Mouse (Mus musculus) neural tube, embryonic 14.5 days (tissue): Measurements from ENCODE around the gene D630039A03Rik. TPM values are rescaled to one million over a fixed set of nuclear protein-coding genes. Genes with fewer than 3 reads are reported as not detected.

Source experiments
- ATAC-seq: fragments of 200-750 bp; cut with Nextera tagmentation; 2 replicates; pipeline ENCODE4 v1.8.0; 2017; ENCODE audit warnings: low read depth, mild to moderate bottlenecking, moderate TSS enrichment, moderate library complexity
- H3K27ac ChIP-seq: fragments of 300-500 bp; sonication (generic); 2 replicates; pipeline ENCODE4 v1.5.1; 2014; ENCODE audit warnings: low read depth, mild to moderate bottlenecking, control low read depth, low read length, moderate library complexity, mixed read lengths
- H3K27me3 ChIP-seq: fragments of 300-500 bp; sonication (generic); 2 replicates; pipeline ENCODE4 v1.6.1; 2014; ENCODE audit warnings: low read length; ENCODE audit not compliant: control insufficient read depth, insufficient read depth
- H3K36me3 ChIP-seq: fragments of 300-500 bp; sonication (generic); 2 replicates; pipeline ENCODE4 v1.6.1; 2014; ENCODE audit warnings: low read length, mixed read lengths; ENCODE audit not compliant: control insufficient read depth, insufficient read depth
- H3K4me1 ChIP-seq: fragments of 300-500 bp; sonication (generic); 2 replicates; pipeline ENCODE4 v1.6.1; 2014; ENCODE audit warnings: low read length; ENCODE audit not compliant: control insufficient read depth, insufficient read depth
- H3K4me2 ChIP-seq: fragments of 300-500 bp; sonication (generic); 2 replicates; pipeline ENCODE4 v1.6.1; 2014; ENCODE audit warnings: mild to moderate bottlenecking, low read depth, low read length, control low read depth
- H3K4me3 ChIP-seq: fragments of 300-500 bp; sonication (generic); 2 replicates; pipeline ENCODE4 v1.5.1; 2014; ENCODE audit warnings: low read depth, low read length, control low read depth, mixed read lengths
- H3K9ac ChIP-seq: fragments of 300-500 bp; sonication (generic); replicated peaks from 2 replicates; pipeline ENCODE4 v1.6.1; 2014; ENCODE audit warnings: low read depth, mild to moderate bottlenecking, control low read depth, low read length, mixed read lengths
- H3K9me3 ChIP-seq: fragments of 300-500 bp; sonication (generic); 2 replicates; pipeline ENCODE4 v1.6.1; 2016; ENCODE audit warnings: low read length; ENCODE audit not compliant: control insufficient read depth
- WGBS: fragments of 180-500 bp; shearing (Covaris S2); extraction: QIAGEN DNeasy Blood & Tissue Kit; methylation state at CpG from one replicate; pipeline ENCODE4 v1.1.7; 2014; 5-methylcytosine and 5-hydroxymethylcytosine counted together
- polyA plus RNA-seq: library from polyadenylated mRNA; unstranded; fragments of >200 nt; fragmentation: Nextera tagmentation; extraction: Ambion mirVana; gene quantifications from 2 replicates; pipeline ENCODE4 v1.2.1, GENCODE M21; 2014

The D630039A03Rik gene
- polyA plus RNA-seq, 1 experiment from 2014 or later: 0.39 TPM

DNA sequence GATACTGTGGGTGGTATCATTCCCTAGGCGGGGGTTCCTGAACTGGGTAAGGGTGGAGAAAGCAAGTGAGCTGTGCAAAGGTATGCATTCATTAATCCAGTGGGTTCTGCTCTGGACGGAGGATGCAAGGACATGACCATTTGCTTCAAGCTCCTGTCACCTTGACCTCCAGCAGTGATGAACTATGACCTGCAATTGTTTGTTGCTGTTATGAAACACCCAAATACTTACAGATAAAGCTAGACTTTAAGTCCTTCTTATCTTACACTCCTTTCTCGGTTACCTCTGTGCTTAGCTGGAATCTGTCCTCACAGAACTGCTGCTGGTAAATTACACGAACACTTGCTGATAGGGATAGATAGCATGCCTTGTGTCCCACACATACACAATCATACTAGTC lies 24.5 kb upstream of the D630039A03Rik start:
- WGBS: 91% methylated on average over 4 of the region's 4 CpGs
- Histone ChIP-seq H3K4me3 (no peak overlapping the region), H3K4me1 (no peaks in the 10 kb centered on the region), H3K9me3 (no peaks in the 10 kb centered on the region), H3K36me3 (no peaks in the 10 kb centered on the region), H3K4me2 (no peak overlapping the region), H3K9ac (no peak overlapping the region), H3K27me3 (no peaks in the 10 kb centered on the region), H3K27ac (no peak overlapping the region)
- ATAC-seq: no peak

DNA sequence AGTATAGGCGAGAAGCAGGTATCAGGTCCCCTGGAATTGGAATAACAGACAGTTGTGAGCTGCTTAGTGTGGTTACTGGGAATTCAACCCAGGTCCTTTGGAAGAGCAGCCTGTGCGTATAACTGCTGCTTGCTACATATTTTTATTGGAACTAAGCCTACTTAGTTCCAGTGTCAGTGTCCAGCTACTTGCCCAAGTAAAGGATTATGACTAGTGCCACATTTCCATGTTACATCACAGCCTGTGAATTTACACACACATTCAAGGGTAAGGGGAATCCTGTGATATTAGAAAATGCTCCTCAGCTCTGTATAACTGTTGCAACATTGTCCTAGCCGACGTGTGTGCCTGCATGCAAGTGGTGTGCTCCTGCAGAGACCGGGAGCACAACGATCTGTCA lies 21.2 kb upstream of the D630039A03Rik start:
- no peaks in the 10 kb centered on the region; the same call in 1 of the 2 replicates for H3K9me3 ChIP-seq
- no peak overlapping the region for H3K9ac ChIP-seq
- H3K27ac ChIP-seq: no peak overlapping the region
- 90% methylated on average over 6 of the region's 6 CpGs for WGBS
- H3K4me3 ChIP-seq: no peak overlapping the region
- no peaks in the 10 kb centered on the region for H3K4me1 ChIP-seq
- no peaks in the 10 kb centered on the region for H3K36me3 ChIP-seq
- no peak overlapping the region for H3K4me2 ChIP-seq
- no peak for ATAC-seq
- no peaks in the 10 kb centered on the region for H3K27me3 ChIP-seq

DNA sequence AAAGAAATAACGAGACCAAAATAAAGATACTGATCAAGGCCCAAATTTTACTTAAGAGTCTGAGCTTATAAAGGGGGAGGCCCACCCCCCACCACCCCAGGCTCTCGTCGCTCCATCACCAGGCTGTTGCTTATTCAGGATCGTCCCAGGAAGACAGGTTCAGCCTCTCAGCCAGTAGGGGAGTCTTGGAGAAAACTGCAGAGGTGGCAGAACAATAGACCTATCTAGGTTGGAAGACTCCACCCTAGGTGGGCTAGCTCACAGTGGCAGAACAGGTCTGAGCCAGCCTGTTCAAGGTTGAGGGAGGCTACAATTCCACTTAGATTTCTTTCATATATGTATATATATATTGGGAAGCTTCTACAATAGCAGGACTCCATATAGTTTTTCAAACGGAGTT lies 18.1 kb upstream of the D630039A03Rik start:
- H3K4me2 ChIP-seq: no peak overlapping the region
- no peak overlapping the region for H3K27ac ChIP-seq
- no peak for ATAC-seq
- 79% methylated on average over 5 of the region's 5 CpGs for whole genome bisulfite sequencing
- no peak overlapping the region for H3K4me3 ChIP-seq
- H3K4me1 ChIP-seq: no peaks in the 10 kb centered on the region
- no peaks in the 10 kb centered on the region for H3K27me3 ChIP-seq
- H3K36me3 ChIP-seq: no peaks in the 10 kb centered on the region
- H3K9me3 ChIP-seq: no peaks in the 10 kb centered on the region; the same call in 1 of the 2 replicates
- no peak overlapping the region for H3K9ac ChIP-seq

DNA sequence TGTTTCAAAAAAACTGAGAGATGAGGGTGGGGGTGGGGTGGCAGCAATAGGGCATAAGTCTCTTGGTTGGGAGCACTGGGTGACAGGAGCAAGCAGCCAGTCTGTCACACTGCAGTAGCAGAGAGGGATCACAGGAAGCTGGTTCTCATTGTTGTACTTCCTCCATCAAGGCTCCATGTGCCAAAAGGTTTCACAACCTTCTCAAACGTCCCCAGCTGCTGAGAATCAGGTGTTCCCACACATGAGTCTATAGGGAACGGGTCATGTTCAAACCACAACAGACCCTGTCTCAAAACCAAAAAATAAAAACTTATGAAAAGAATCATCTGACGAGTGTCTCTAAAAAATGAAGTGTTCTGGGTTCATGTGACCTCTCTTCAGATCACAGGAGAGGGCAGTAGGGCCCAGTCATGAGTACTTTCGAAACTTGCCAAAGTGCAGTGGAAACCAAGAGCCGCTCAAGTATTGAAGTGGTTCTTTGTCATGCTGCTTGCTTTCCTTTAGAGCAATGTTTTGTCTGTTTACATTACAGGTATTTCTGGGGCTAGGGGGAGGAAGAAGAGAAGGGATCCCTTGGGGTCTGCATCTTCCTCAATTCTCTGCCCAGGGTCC lies 14.6 kb upstream of the D630039A03Rik start:
- no peak overlapping the region for H3K9ac ChIP-seq
- no peak for ATAC-seq
- no peak overlapping the region for H3K4me2 ChIP-seq
- H3K27ac ChIP-seq: no peak overlapping the region
- no peaks in the 10 kb centered on the region for H3K27me3 ChIP-seq
- 83% methylated on average over 5 of the region's 5 CpGs for WGBS
- no peaks in the 10 kb centered on the region for H3K36me3 ChIP-seq
- H3K9me3 ChIP-seq: no peaks in the 10 kb centered on the region; the same call in 1 of the 2 replicates
- H3K4me3 ChIP-seq: no peak overlapping the region
- H3K4me1 ChIP-seq: no peaks in the 10 kb centered on the region

DNA sequence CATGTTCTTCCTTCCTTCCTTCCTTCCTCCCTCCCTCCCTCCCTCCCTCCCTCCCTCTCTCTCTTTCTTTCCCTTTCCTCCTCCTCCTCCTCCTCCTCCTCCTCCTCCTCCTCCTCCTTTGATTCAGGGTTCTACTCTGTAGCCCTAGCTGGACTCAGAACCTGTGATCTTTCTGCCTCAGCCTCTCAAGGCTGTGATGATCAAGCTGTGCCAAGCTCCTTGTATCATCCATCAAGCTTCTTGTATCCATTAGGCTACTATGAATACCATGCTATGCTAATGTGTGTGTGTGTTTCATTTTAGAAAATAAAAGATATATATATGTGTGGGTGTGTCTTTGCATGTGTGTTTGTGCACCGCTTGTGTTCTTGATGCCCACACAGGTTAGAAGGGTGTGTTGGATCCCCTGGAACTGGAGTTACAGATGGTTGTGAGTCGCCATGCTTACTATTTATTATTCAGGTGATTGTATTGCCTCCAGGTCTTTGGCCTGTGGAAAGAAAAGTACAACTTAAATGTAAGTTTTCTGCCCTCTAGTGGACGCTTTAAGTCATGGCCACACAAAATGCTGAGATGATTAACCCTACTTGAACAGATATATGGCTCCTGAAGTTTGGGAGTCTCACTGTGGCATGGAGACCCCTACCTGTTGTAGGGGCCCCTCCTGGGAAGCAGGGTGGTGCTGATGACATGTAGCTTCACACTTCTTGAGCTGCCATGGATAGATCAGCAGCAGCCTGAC lies 11.5 kb upstream of the D630039A03Rik start:
- Histone ChIP-seq H3K27ac (no peak overlapping the region), H3K27me3 (no peaks in the 10 kb centered on the region), H3K9ac (no peak overlapping the region), H3K9me3 (no peaks in the 10 kb centered on the region; the same call in 1 of the 2 replicates), H3K4me2 (no peak overlapping the region), H3K4me3 (no peak overlapping the region), H3K36me3 (no peaks in the 10 kb centered on the region), H3K4me1 (no peaks in the 10 kb centered on the region)
- ATAC-seq: peak; percentile 68
- 24% methylated on average over 3 of the region's 3 CpGs for WGBS

DNA sequence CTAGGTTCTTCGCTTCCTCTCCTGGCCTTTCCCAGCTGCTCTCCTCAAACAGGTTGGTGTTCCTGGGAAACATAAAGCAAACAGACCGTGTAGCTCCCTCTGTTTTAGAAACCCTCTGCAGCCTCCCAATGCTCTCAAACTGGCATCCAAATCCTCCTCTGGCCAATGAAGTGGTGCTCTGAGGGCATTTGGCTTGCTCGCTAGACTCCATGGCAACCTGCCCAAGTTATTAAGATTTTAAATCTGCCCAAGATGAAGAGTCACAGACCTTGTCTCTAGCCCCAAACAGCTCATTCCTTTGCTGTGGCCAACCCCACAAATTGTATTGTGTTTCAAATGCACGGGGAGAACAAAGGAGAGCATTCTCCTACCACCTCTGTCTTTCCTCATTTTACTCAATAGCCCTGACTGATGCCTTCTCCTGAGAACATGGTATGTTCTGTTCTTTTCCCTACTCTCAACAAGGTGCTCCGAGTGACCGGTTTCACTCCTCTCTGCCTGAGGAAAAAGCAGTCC lies 8.5 kb upstream of the D630039A03Rik start:
- no peaks in the 10 kb centered on the region for H3K4me1 ChIP-seq
- 79% methylated on average over 6 of the region's 6 CpGs for WGBS
- no peak for ATAC-seq

DNA sequence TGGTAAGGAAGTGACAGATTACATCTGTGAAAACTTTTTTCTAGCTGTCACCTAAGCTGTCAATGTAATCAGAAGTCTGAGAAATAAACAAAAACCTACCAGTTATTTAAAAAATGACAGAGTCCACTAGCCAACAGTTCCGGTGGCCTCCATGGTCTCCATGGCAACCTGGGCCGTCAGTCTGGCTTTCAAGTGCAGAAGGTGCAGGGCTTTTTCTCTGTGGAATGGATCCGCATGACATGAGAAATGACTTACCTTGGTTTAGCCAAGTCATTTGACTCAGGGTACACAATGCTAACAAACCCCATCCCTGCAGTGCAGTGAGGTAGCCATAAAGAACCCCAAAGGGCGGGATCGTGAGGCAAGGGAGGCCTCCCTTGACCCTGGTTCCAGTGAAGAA lies 6.1 kb upstream of the D630039A03Rik start:
- Histone ChIP-seq H3K36me3 (no peaks in the 10 kb centered on the region), H3K9ac (no peak overlapping the region), H3K9me3 (no peaks in the 10 kb centered on the region), H3K4me3 (no peak overlapping the region), H3K4me1 (no peaks in the 10 kb centered on the region), H3K4me2 (no peak overlapping the region), H3K27me3 (no peaks in the 10 kb centered on the region), H3K27ac (no peak overlapping the region)
- WGBS: 18% methylated on average over 5 of the region's 5 CpGs
- no peak for ATAC-seq

More for the DNA sequence above, 8.5 kb upstream of the D630039A03Rik start:
- no peak overlapping the region for H3K4me2 ChIP-seq
- no peaks in the 10 kb centered on the region for H3K36me3 ChIP-seq
- no peaks in the 10 kb centered on the region for H3K9me3 ChIP-seq
- no peak overlapping the region for H3K4me3 ChIP-seq
- no peaks in the 10 kb centered on the region for H3K27me3 ChIP-seq
- H3K9ac ChIP-seq: no peak overlapping the region
- no peak overlapping the region for H3K27ac ChIP-seq

DNA sequence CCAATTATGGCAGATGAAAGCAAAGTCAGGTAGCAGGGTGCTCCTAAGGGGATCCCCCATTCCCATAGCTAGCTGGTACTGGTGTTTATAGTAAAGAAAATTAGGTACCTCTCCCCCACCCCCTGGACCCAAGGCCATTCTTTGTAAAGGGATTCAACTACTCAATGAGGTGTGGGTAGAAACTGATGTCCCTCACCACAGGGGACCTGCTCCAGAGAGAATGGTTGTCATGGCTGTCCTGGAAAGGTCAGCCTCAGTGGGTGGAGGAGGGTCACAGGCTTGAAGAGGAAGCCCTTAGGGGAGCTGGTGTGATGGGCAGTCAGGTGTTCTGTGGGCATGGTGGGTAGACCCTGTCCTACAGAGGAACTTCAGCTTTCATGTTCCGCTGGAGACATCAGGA lies 4.4 kb upstream of the D630039A03Rik start:
- Histone ChIP-seq H3K27me3 (no peaks in the 10 kb centered on the region), H3K36me3 (no peaks in the 10 kb centered on the region), H3K27ac (no peak overlapping the region), H3K4me3 (no peak overlapping the region), H3K9ac (no peak overlapping the region), H3K4me2 (no peak overlapping the region), H3K4me1 (no peaks in the 10 kb centered on the region), H3K9me3 (no peaks in the 10 kb centered on the region)
- 86% methylated on average over 1 of the region's 1 CpGs for WGBS
- ATAC-seq: no peak
